Mouse (Mus musculus) kidney, embryonic 16.5 days (tissue): ENCODE measurements around the gene Rcbtb2. TPM values are rescaled to one million over a fixed set of nuclear protein-coding genes. Genes with fewer than 3 reads are reported as not detected.

Source experiments
- ATAC-seq: fragments of 200-750 bp; cut with Nextera tagmentation; 2 replicates; pipeline ENCODE4 v1.8.0; 2017; ENCODE audit warnings: moderate TSS enrichment; ENCODE audit not compliant: low FRiP score, low TSS enrichment
- H3K27ac ChIP-seq: fragments of 300-500 bp; sonication (generic); 2 replicates; pipeline ENCODE4 v1.5.1; 2014; ENCODE audit warnings: low read length
- H3K27me3 ChIP-seq: fragments of 300-500 bp; sonication (generic); 2 replicates; pipeline ENCODE4 v1.6.1; 2014; ENCODE audit warnings: low read length, control low read depth, mixed read lengths; ENCODE audit not compliant: insufficient read depth
- H3K36me3 ChIP-seq: fragments of 300-500 bp; sonication (generic); 2 replicates; pipeline ENCODE4 v1.6.1; 2014; ENCODE audit warnings: low read length, control low read depth, mixed read lengths; ENCODE audit not compliant: insufficient read depth
- H3K4me1 ChIP-seq: fragments of 300-500 bp; sonication (generic); 2 replicates; pipeline ENCODE4 v1.6.1; 2014; ENCODE audit warnings: low read length, control low read depth, mixed read lengths; ENCODE audit not compliant: insufficient read depth
- H3K4me2 ChIP-seq: fragments of 300-500 bp; sonication (generic); replicated peaks from 2 replicates; pipeline ENCODE4 v1.6.1; 2014; ENCODE audit warnings: low read depth, low read length
- H3K4me3 ChIP-seq: fragments of 300-500 bp; sonication (generic); 2 replicates; pipeline ENCODE4 v1.5.1; 2014; ENCODE audit warnings: mild to moderate bottlenecking, low read length
- H3K9ac ChIP-seq: fragments of 300-500 bp; sonication (generic); replicated peaks from 2 replicates; pipeline ENCODE4 v1.6.1; 2014; ENCODE audit warnings: low read length
- H3K9me3 ChIP-seq: fragments of 300-500 bp; sonication (generic); 2 replicates; pipeline ENCODE4 v1.6.1; 2016; ENCODE audit warnings: low read length, control low read depth
- WGBS: fragments of 180-500 bp; shearing (Covaris S2); extraction: QIAGEN DNeasy Blood & Tissue Kit; methylation state at CpG from one replicate; pipeline ENCODE4 v1.1.7; 2014; 5-methylcytosine and 5-hydroxymethylcytosine counted together
- polyA plus RNA-seq: library from polyadenylated mRNA; unstranded; fragments of >200 nt; fragmentation: Nextera tagmentation; extraction: Ambion mirVana; gene quantifications from 2 replicates; pipeline ENCODE4 v1.2.1, GENCODE M21; 2015

The Rcbtb2 gene
- polyA plus RNA-seq, 1 experiment from 2014 or later: 127 TPM

GRCm38 (mm10) chr14:73239857-73240256, 117.0 kb downstream of the Rcbtb2 start:
- Histone ChIP-seq H3K9me3 (no peaks in the 10 kb centered on the region), H3K4me3 (no peak overlapping the region), H3K4me2 (no peak overlapping the region), H3K27ac (no peak overlapping the region), H3K9ac (no peak overlapping the region), H3K36me3 (peaks cover 5% of the 10 kb centered on the region; the same call in 1 of the 2 replicates), H3K27me3 (no peaks in the 10 kb centered on the region), H3K4me1 (peaks cover 8% of the 10 kb centered on the region)
- no peak for ATAC-seq
- 32% methylated on average over 3 of the region's 3 CpGs for WGBS

GRCm38 (mm10) chr14:73244061-73244597, 121.3 kb downstream of the Rcbtb2 start:
- no peaks in the 10 kb centered on the region for H3K9me3 ChIP-seq
- H3K36me3 ChIP-seq: peaks cover 5% of the 10 kb centered on the region; the same call in 1 of the 2 replicates
- H3K27ac ChIP-seq: no peak overlapping the region
- no peak overlapping the region for H3K4me3 ChIP-seq
- no peak overlapping the region for H3K4me2 ChIP-seq
- H3K27me3 ChIP-seq: no peaks in the 10 kb centered on the region
- WGBS: 97% methylated on average over 2 of the region's 2 CpGs
- H3K4me1 ChIP-seq: 0 out of 2 replicates have a peak, but pooled peaks cover 3% of the 10 kb centered on the region
- no peak overlapping the region for H3K9ac ChIP-seq
- no peak for ATAC-seq

- no peaks in the 10 kb centered on the region for H3K36me3 ChIP-seq
- no peak for ATAC-seq
- 94% methylated on average over 2 of the region's 2 CpGs for WGBS
Observed at GRCm38 (mm10) chr14:73250056-73250455, 127.2 kb downstream of the Rcbtb2 start.

GRCm38 (mm10) chr14:73252276-73252675, 129.4 kb downstream of the Rcbtb2 start:
- Histone ChIP-seq H3K9me3 (no peaks in the 10 kb centered on the region), H3K4me2 (no peak overlapping the region), H3K27me3 (no peaks in the 10 kb centered on the region), H3K36me3 (no peaks in the 10 kb centered on the region), H3K27ac (peak overlapping the region; percentile 82), H3K9ac (no peak overlapping the region), H3K4me3 (no peak overlapping the region), H3K4me1 (peaks cover 15% of the 10 kb centered on the region; the same call in 1 of the 2 replicates)
- WGBS: 82% methylated on average over 2 of the region's 2 CpGs
- no peak for ATAC-seq

More at GRCm38 (mm10) chr14:73250056-73250455, 127.2 kb downstream of the Rcbtb2 start:
- H3K27ac ChIP-seq: no peak overlapping the region
- H3K4me2 ChIP-seq: no peak overlapping the region
- no peaks in the 10 kb centered on the region for H3K9me3 ChIP-seq
- H3K9ac ChIP-seq: no peak overlapping the region
- no peaks in the 10 kb centered on the region for H3K27me3 ChIP-seq
- H3K4me1 ChIP-seq: peaks cover 15% of the 10 kb centered on the region; the same call in 1 of the 2 replicates
- no peak overlapping the region for H3K4me3 ChIP-seq

- ATAC-seq: peak; percentile 95
- H3K4me2 ChIP-seq: no peak overlapping the region
- H3K9ac ChIP-seq: no peak overlapping the region
- H3K4me1 ChIP-seq: peaks cover 15% of the 10 kb centered on the region; the same call in 1 of the 2 replicates
- no peaks in the 10 kb centered on the region for H3K27me3 ChIP-seq
- H3K4me3 ChIP-seq: no peak overlapping the region
- H3K9me3 ChIP-seq: no peaks in the 10 kb centered on the region
- WGBS: 51% methylated on average over 6 of the region's 6 CpGs
- H3K36me3 ChIP-seq: no peaks in the 10 kb centered on the region
- peak overlapping the region; percentile 92 for H3K27ac ChIP-seq
Observed at GRCm38 (mm10) chr14:73253453-73254251, 130.8 kb downstream of the Rcbtb2 start.

- H3K4me1 ChIP-seq: peaks cover 15% of the 10 kb centered on the region; the same call in 1 of the 2 replicates
- 82% methylated on average over 4 of the region's 4 CpGs for WGBS
Observed at GRCm38 (mm10) chr14:73254412-73254811, 131.6 kb downstream of the Rcbtb2 start.

GRCm38 (mm10) chr14:73255426-73255970, 132.7 kb downstream of the Rcbtb2 start:
- Histone ChIP-seq H3K36me3 (no peaks in the 10 kb centered on the region), H3K27ac (peak overlapping the region; percentile 2; the same call in 1 of the 2 replicates), H3K9me3 (no peaks in the 10 kb centered on the region), H3K4me1 (peaks cover 15% of the 10 kb centered on the region; the same call in 1 of the 2 replicates), H3K9ac (no peak overlapping the region), H3K4me2 (no peak overlapping the region), H3K4me3 (no peak overlapping the region), H3K27me3 (no peaks in the 10 kb centered on the region)
- WGBS: 68% methylated on average over 3 of the region's 3 CpGs
- ATAC-seq: no peak

More at GRCm38 (mm10) chr14:73254412-73254811, 131.6 kb downstream of the Rcbtb2 start:
- 0 out of 2 replicates have a peak overlapping the region, but pooled peaks have one; percentile 26 for H3K9ac ChIP-seq
- no peak overlapping the region for H3K4me3 ChIP-seq
- 0 out of 2 replicates have a peak, but pooled peaks have one; percentile 40 for ATAC-seq
- no peaks in the 10 kb centered on the region for H3K36me3 ChIP-seq
- H3K4me2 ChIP-seq: no peak overlapping the region
- peak overlapping the region; percentile 92 for H3K27ac ChIP-seq
- H3K27me3 ChIP-seq: no peaks in the 10 kb centered on the region
- no peaks in the 10 kb centered on the region for H3K9me3 ChIP-seq

- Histone ChIP-seq H3K9ac (no peak overlapping the region), H3K9me3 (no peaks in the 10 kb centered on the region), H3K36me3 (peaks cover 5% of the 10 kb centered on the region; the same call in 1 of the 2 replicates), H3K27ac (no peak overlapping the region), H3K4me1 (peaks cover 13% of the 10 kb centered on the region; the same call in 1 of the 2 replicates), H3K27me3 (no peaks in the 10 kb centered on the region), H3K4me3 (no peak overlapping the region), H3K4me2 (no peak overlapping the region)
- ATAC-seq: no peak
- WGBS: 49% methylated on average over 7 of the region's 7 CpGs
Observed at GRCm38 (mm10) chr14:73257348-73257747, 134.5 kb downstream of the Rcbtb2 start.
